Mouse (Mus musculus) midbrain, embryonic 10.5 days (tissue): ENCODE results near the gene Tmem208. TPM values are rescaled to one million over a fixed set of nuclear protein-coding genes. Genes with fewer than 3 reads are reported as not detected.

Experiments
- DNase-seq: peaks from one replicate; pipeline ENCODE4 v3.0.0-alpha.2; 2017; ENCODE audit warnings: low spot score
- H3K27ac ChIP-seq: fragments of 300-500 bp; sonication (generic); replicated peaks from 2 replicates; pipeline ENCODE4 v1.5.1; 2016; ENCODE audit warnings: mild to moderate bottlenecking
- H3K27me3 ChIP-seq: fragments of 300-500 bp; sonication (generic); 2 replicates; pipeline ENCODE4 v1.6.1; 2016; ENCODE audit warnings: low read depth, mild to moderate bottlenecking; ENCODE audit not compliant: poor library complexity, severe bottlenecking
- H3K36me3 ChIP-seq: fragments of 300-500 bp; sonication (generic); 2 replicates; pipeline ENCODE4 v1.6.1; 2016; ENCODE audit warnings: mild to moderate bottlenecking, moderate library complexity
- H3K4me1 ChIP-seq: fragments of 300-500 bp; sonication (generic); 2 replicates; pipeline ENCODE4 v1.6.1; 2016
- H3K4me3 ChIP-seq: fragments of 300-500 bp; sonication (generic); 2 replicates; pipeline ENCODE4 v1.5.1; 2016; ENCODE audit warnings: mild to moderate bottlenecking, moderate library complexity
- H3K9me3 ChIP-seq: fragments of 300-500 bp; sonication (generic); replicated peaks from 2 replicates; pipeline ENCODE4 v1.6.1; 2016; ENCODE audit warnings: mild to moderate bottlenecking
- WGBS: fragments of 180-500 bp; shearing (Covaris S2); methylation state at CpG from one replicate; pipeline ENCODE4 v1.1.7; 2016; 5-methylcytosine and 5-hydroxymethylcytosine counted together
- polyA plus RNA-seq: library from polyadenylated mRNA; unstranded; fragments of >200 nt; fragmentation: Nextera tagmentation; extraction: Ambion mirVana; gene quantifications from 2 replicates; pipeline ENCODE4 v1.2.1, GENCODE M21; 2016

Gene Tmem208
- polyA plus RNA-seq, 1 experiment from 2014 or later, result 105 TPM

- DNase-seq, result no peak
- 92% methylated on average over 18 of the region's 18 CpGs for WGBS
- Histone ChIP-seq H3K4me3 (no peak overlapping the region), H3K27ac (no peak overlapping the region), H3K36me3 (peaks cover 98% of the 10 kb centered on the region), H3K4me1 (0 out of 2 replicates have a peak, but pooled peaks cover 4% of the 10 kb centered on the region), H3K9me3 (no peaks in the 10 kb centered on the region), H3K27me3 (no peaks in the 10 kb centered on the region)
Observed at GRCm38 (mm10) chr8:105315073-105315769, 10.9 kb upstream of the Tmem208 start.

- H3K36me3 ChIP-seq, result peaks cover 87% of the 10 kb centered on the region
- no peak overlapping the region for H3K4me3 ChIP-seq
- 90% methylated on average over 4 of the region's 4 CpGs for WGBS
Observed at GRCm38 (mm10) chr8:105317941-105318340, 8.2 kb upstream of the Tmem208 start.

DNA sequence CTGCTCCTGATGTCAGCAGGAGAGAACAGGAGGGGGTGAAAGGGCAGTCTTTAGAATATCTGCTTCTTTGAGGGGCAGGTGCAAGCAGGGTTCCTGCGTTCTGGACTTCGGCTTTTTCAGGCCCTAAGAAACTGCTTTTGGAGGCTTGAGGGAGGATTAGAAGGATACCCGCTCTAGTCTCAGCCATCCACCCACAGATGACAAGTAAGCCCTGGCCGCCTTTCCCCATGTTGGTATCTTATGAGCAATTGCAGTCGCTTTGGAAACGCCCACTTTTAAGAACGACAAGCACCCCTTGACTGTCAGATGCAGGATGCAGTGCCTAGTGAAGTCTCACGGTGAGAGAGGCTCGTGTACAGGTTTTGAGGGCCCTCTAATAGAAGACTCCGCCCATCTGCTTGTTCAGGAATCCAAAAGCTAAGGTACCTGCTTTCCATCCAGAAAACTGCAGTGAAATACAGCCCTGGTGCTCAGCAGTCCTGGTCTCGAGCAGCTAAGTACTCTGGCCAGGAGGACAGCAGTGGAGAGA, 7.4 kb upstream of the Tmem208 start:
- DNase-seq, result no peak
- no peak overlapping the region for H3K4me3 ChIP-seq
- no peaks in the 10 kb centered on the region for H3K9me3 ChIP-seq
- H3K36me3 ChIP-seq, result peaks cover 82% of the 10 kb centered on the region
- no peaks in the 10 kb centered on the region for H3K27me3 ChIP-seq
- H3K27ac ChIP-seq, result no peak overlapping the region
- H3K4me1 ChIP-seq, result 0 out of 2 replicates have a peak, but pooled peaks cover 3% of the 10 kb centered on the region
- 83% methylated on average over 11 of the region's 11 CpGs for WGBS

More at GRCm38 (mm10) chr8:105317941-105318340, 8.2 kb upstream of the Tmem208 start:
- no peaks in the 10 kb centered on the region for H3K27me3 ChIP-seq
- H3K4me1 ChIP-seq, result 0 out of 2 replicates have a peak, but pooled peaks cover 4% of the 10 kb centered on the region
- no peaks in the 10 kb centered on the region for H3K9me3 ChIP-seq
- no peak overlapping the region for H3K27ac ChIP-seq
- no peak for DNase-seq

GRCm38 (mm10) chr8:105323183-105323582, 3.0 kb upstream of the Tmem208 start:
- no peaks in the 10 kb centered on the region for H3K27me3 ChIP-seq
- DNase-seq, result no peak
- peaks cover 43% of the 10 kb centered on the region for H3K36me3 ChIP-seq
- H3K4me1 ChIP-seq, result peaks cover 28% of the 10 kb centered on the region
- H3K9me3 ChIP-seq, result no peaks in the 10 kb centered on the region
- H3K4me3 ChIP-seq, result no peak overlapping the region
- WGBS, result 86% methylated on average over 4 of the region's 4 CpGs
- no peak overlapping the region for H3K27ac ChIP-seq

- Histone ChIP-seq H3K4me3 (peak overlapping the region; percentile 88), H3K4me1 (peaks cover 28% of the 10 kb centered on the region), H3K27ac (peak overlapping the region; percentile 86), H3K9me3 (no peaks in the 10 kb centered on the region), H3K36me3 (peaks cover 47% of the 10 kb centered on the region), H3K27me3 (no peaks in the 10 kb centered on the region)
- DNase-seq, result no peak
- WGBS, result 0% methylated on average over 12 of the region's 12 CpGs
Observed at GRCm38 (mm10) chr8:105325641-105326093, 487 bp upstream of the Tmem208 start.

DNA sequence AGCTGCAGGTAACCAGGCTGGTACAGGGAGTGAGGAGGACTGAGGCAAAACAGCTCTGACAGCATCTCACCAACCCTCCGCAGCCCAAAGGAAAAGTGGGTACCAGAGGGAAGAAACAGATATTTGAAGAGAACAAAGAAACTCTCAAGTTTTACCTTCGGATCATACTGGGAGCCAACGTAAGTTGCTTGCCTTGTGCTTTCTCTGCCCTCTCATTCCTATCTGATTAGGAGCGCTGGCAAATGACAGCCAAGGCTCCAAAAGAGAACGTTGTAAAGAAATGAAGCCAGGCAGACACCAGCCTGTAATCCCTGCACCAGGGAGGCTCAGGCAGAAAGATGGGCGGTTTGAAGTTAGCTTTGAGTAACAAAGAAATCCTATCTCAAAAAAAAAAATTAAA, 814 bp downstream of the Tmem208 start:
- peak overlapping the region; percentile 86 for H3K27ac ChIP-seq

GRCm38 (mm10) chr8:105330325-105330724, 4.2 kb downstream of the Tmem208 start:
- Histone ChIP-seq H3K4me1 (peaks cover 17% of the 10 kb centered on the region), H3K9me3 (no peaks in the 10 kb centered on the region), H3K27ac (no peak overlapping the region), H3K36me3 (peaks cover 76% of the 10 kb centered on the region), H3K4me3 (no peak overlapping the region), H3K27me3 (no peaks in the 10 kb centered on the region)
- DNase-seq, result no peak
- WGBS, result 95% methylated on average over 12 of the region's 12 CpGs

More for the DNA sequence above, 814 bp downstream of the Tmem208 start:
- Histone ChIP-seq H3K4me1 (peaks cover 28% of the 10 kb centered on the region), H3K36me3 (peaks cover 53% of the 10 kb centered on the region), H3K27me3 (no peaks in the 10 kb centered on the region), H3K4me3 (peak overlapping the region; percentile 88), H3K9me3 (no peaks in the 10 kb centered on the region)
- 46% methylated on average over 6 of the region's 6 CpGs for WGBS
- DNase-seq, result no peak

DNA sequence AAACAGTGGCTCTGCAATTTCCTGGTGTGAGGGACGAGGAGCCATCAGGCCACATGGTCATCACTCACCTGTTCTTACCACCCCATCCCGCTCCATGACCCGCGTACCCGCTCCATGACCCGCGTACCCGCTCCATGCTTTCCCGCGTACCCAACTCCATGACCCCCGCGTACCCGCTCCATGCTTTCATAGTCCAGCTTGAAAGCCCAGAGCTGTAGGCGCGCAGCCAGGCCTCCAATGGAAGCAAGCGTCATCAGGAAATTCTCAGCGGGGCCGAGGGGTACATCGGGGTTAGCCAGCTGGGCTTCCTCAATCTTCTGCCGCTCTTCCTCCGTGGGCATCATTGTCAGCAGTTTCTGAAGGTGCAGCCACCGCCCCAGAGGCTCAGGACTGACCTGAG, 5.3 kb downstream of the Tmem208 start:
- no peaks in the 10 kb centered on the region for H3K9me3 ChIP-seq
- DNase-seq, result no peak
- peaks cover 88% of the 10 kb centered on the region for H3K36me3 ChIP-seq
- H3K4me3 ChIP-seq, result no peak overlapping the region
- WGBS, result 92% methylated on average over 22 of the region's 22 CpGs
- H3K27me3 ChIP-seq, result no peaks in the 10 kb centered on the region
- H3K4me1 ChIP-seq, result peaks cover 11% of the 10 kb centered on the region
- H3K27ac ChIP-seq, result no peak overlapping the region

DNA sequence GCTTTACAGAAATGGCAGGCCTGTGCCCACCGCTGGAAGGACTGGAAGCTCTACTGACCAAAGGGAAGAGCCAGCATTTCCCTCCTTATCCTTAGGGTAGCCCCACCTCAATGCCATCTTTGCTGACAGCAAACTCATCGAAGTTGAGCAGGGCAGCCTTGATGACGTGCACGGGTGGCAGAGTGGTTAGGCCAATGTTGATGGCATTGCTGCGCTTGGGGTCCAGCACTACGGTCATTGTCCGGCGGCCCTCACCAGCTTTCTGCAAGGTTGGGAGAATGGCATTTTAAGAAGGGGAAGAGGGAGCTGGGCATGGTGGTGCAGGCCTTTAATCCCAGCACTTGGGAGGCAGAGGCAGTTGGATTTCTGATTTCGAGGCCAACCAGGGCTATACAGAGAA, 5.8 kb downstream of the Tmem208 start:
- peaks cover 92% of the 10 kb centered on the region for H3K36me3 ChIP-seq
- H3K9me3 ChIP-seq, result no peaks in the 10 kb centered on the region
- H3K4me3 ChIP-seq, result no peak overlapping the region
- H3K4me1 ChIP-seq, result peaks cover 12% of the 10 kb centered on the region
- WGBS, result 95% methylated on average over 9 of the region's 9 CpGs
- H3K27me3 ChIP-seq, result peaks cover 4% of the 10 kb centered on the region
- no peak overlapping the region for H3K27ac ChIP-seq
- DNase-seq, result no peak

- H3K27me3 ChIP-seq, result peaks cover 10% of the 10 kb centered on the region
- DNase-seq, result no peak
- WGBS, result 93% methylated on average over 2 of the region's 2 CpGs
- peaks cover 98% of the 10 kb centered on the region for H3K36me3 ChIP-seq
- H3K4me3 ChIP-seq, result no peak overlapping the region
- peaks cover 6% of the 10 kb centered on the region for H3K4me1 ChIP-seq
- H3K27ac ChIP-seq, result no peak overlapping the region
- H3K9me3 ChIP-seq, result no peaks in the 10 kb centered on the region
Observed at GRCm38 (mm10) chr8:105332523-105332922, 6.4 kb downstream of the Tmem208 start.

DNA sequence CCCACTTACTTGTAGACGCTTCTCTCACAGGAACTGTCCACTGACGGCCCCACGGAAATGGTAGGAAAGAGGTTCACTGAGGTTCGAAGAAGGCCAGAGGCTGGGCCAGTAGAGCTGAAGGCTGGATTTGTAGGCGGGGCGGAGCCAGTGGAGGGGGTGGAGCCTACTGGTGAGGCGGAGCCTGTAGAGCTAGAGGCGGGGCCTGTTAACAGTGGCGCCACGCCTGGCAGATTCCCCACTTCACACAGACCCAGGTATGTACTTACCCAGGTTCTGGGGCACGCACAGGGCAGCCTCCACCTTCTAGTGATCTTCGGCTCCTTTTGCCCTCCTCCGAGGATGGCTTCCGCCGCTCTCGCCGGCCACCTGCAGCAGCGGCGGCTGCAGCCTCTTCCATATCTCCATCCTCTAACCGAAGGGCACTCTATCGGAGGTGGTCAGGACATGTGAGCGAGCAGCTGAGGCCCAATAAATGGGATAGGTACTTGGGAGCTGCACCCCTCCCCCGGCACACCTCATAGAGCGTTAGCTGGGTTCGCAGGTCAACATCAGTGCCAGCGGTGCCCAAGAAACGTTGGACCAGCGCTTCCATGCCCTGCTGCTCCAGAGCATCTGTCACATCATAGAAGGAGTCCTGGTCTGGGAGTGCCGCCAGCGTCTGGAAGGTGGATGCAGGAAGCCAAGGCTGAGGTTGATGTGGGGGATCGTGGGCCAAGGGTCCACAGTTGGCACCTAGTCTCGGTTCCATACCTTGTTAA, 10.4 kb downstream of the Tmem208 start:
- no peak for DNase-seq
- Histone ChIP-seq H3K27ac (no peak overlapping the region), H3K27me3 (peaks cover 14% of the 10 kb centered on the region), H3K36me3 (peaks cover 71% of the 10 kb centered on the region), H3K4me1 (0 out of 2 replicates have a peak, but pooled peaks cover 4% of the 10 kb centered on the region), H3K4me3 (no peak overlapping the region; the same call in 1 of the 2 replicates), H3K9me3 (no peaks in the 10 kb centered on the region)
- 49% methylated on average over 32 of the region's 32 CpGs for WGBS

- H3K4me1 ChIP-seq, result 0 out of 2 replicates have a peak, but pooled peaks cover 4% of the 10 kb centered on the region
- peaks cover 47% of the 10 kb centered on the region for H3K36me3 ChIP-seq
- no peaks in the 10 kb centered on the region for H3K9me3 ChIP-seq
- no peak for DNase-seq
- H3K27ac ChIP-seq, result no peak overlapping the region
- H3K27me3 ChIP-seq, result peaks cover 14% of the 10 kb centered on the region
- H3K4me3 ChIP-seq, result no peak overlapping the region
- WGBS, result 66% methylated on average over 4 of the region's 4 CpGs
Observed at GRCm38 (mm10) chr8:105338992-105339391, 12.8 kb downstream of the Tmem208 start.
